Mouse (Mus musculus): Measurements from ENCODE around the gene Zfp651. TPM values are rescaled to one million over a fixed set of nuclear protein-coding genes. Genes with fewer than 3 reads are reported as not detected.

Zfp651 gene
- polyA plus RNA-seq, 1 experiment from 2014 or later, result 12.0 TPM

DNA sequence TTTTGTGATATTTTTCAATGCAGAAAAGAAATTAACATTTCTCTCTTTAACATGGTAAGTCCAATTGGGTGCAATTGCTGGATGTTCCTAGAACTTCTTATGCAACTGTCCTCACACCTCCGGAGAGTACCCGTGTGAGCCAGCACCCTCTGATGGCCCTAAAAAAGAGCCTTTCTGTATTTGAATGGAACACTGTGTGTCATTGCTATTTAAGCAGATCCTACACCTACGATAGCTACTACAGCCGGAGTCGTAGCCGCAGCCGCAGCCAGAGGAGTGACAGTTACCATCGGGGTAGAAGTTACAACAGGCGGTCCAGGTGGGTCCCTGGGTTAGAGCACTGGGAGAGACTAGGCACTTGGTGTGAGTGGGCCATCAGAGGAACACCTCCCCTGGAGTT lies 6.4 kb upstream of the Zfp651 start:
- Histone ChIP-seq H3K36me3 (peaks cover 89% of the 10 kb centered on the region), H3K9me3 (no peaks in the 10 kb centered on the region), H3K4me1 (replicated peaks) (peaks cover 5% of the 10 kb centered on the region), H3K27me3 (no peaks in the 10 kb centered on the region), H3K4me3 (replicated peaks) (no peak overlapping the region), H3K27ac (no peak overlapping the region), H3K4me2 (replicated peaks) (no peak overlapping the region), H3K9ac (replicated peaks) (no peak overlapping the region)
- WGBS, result 96% methylated on average over 9 of the region's 9 CpGs
- ATAC-seq, result no peak

DNA sequence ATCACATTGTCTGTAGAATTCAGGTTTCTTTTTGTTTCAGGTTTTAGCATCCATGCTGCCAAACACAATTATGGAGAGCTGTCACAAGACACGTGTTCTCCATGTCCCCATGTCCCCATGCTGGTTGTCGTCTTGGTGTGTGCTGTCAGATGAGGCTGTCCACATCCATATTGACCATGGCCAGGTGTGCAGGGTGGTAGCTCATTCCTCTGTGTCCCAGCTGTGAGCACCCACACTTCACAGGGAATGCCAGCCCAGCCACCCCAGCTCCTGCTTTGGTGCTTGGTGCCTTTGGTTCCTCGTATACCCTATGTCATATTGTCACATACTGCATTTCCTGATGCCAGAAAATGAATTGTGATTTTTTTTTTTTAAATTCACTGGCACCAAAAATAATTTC lies 4.5 kb upstream of the Zfp651 start:
- Histone ChIP-seq H3K36me3 (peaks cover 73% of the 10 kb centered on the region), H3K4me2 (replicated peaks) (no peak overlapping the region), H3K27ac (no peak overlapping the region), H3K27me3 (no peaks in the 10 kb centered on the region), H3K4me3 (replicated peaks) (no peak overlapping the region), H3K9me3 (no peaks in the 10 kb centered on the region), H3K4me1 (replicated peaks) (peaks cover 19% of the 10 kb centered on the region), H3K9ac (replicated peaks) (no peak overlapping the region)
- 89% methylated on average over 3 of the region's 3 CpGs for WGBS
- no peak for ATAC-seq

DNA sequence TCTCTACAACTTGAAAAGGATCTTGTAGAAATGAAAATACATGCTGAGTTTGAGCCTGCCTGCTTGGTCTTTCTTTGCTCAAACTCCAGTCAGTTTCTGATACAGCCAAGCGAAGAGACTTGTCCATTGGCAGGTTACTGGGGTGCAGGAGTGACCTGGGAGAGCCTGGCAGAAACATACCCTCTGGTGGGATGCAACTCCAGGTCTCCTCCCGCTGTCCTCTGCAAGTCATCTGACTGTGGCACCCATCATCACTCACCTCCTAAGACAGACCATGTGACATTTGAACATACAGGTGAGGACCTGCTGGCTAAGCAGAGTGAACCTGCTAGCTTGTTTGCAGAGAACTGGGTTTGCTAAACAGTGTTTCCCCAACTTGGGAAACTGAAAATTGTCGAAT lies 2.3 kb upstream of the Zfp651 start:
- WGBS, result 91% methylated on average over 3 of the region's 3 CpGs
- no peak for ATAC-seq
- peaks cover 52% of the 10 kb centered on the region for H3K36me3 ChIP-seq
- H3K4me2 ChIP-seq (replicated peaks), result no peak overlapping the region
- no peak overlapping the region for H3K9ac ChIP-seq (replicated peaks)
- H3K27ac ChIP-seq, result no peak overlapping the region
- peaks cover 33% of the 10 kb centered on the region for H3K4me1 ChIP-seq (replicated peaks)
- H3K9me3 ChIP-seq, result no peaks in the 10 kb centered on the region
- H3K27me3 ChIP-seq, result no peaks in the 10 kb centered on the region
- H3K4me3 ChIP-seq (replicated peaks), result no peak overlapping the region

DNA sequence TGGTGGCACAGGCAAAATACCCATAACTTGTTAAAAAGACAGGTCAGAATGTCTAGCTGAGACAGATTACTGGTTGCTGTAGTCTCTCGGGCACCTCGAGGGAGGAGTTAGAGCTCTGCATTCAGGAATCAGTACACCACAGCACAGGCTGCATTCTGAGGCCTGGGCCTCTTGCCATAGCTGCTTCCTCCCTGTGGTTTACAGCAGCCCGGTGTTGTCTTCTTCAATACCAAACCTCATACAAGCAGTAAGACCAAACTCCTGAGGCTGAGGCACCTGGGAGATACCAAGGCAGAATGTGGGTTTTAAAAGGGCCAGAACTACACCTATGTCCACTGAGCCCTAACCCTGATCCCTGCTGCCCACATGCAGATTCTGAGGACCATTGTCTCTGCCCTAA lies 1.7 kb upstream of the Zfp651 start:
- 75% methylated on average over 3 of the region's 3 CpGs for WGBS
- no peak overlapping the region for H3K4me2 ChIP-seq (replicated peaks)
- no peaks in the 10 kb centered on the region for H3K9me3 ChIP-seq
- ATAC-seq, result no peak
- no peak overlapping the region for H3K9ac ChIP-seq (replicated peaks)
- peaks cover 37% of the 10 kb centered on the region for H3K4me1 ChIP-seq (replicated peaks)
- H3K27me3 ChIP-seq, result no peaks in the 10 kb centered on the region
- H3K36me3 ChIP-seq, result peaks cover 48% of the 10 kb centered on the region
- no peak overlapping the region for H3K4me3 ChIP-seq (replicated peaks)
- no peak overlapping the region for H3K27ac ChIP-seq

DNA sequence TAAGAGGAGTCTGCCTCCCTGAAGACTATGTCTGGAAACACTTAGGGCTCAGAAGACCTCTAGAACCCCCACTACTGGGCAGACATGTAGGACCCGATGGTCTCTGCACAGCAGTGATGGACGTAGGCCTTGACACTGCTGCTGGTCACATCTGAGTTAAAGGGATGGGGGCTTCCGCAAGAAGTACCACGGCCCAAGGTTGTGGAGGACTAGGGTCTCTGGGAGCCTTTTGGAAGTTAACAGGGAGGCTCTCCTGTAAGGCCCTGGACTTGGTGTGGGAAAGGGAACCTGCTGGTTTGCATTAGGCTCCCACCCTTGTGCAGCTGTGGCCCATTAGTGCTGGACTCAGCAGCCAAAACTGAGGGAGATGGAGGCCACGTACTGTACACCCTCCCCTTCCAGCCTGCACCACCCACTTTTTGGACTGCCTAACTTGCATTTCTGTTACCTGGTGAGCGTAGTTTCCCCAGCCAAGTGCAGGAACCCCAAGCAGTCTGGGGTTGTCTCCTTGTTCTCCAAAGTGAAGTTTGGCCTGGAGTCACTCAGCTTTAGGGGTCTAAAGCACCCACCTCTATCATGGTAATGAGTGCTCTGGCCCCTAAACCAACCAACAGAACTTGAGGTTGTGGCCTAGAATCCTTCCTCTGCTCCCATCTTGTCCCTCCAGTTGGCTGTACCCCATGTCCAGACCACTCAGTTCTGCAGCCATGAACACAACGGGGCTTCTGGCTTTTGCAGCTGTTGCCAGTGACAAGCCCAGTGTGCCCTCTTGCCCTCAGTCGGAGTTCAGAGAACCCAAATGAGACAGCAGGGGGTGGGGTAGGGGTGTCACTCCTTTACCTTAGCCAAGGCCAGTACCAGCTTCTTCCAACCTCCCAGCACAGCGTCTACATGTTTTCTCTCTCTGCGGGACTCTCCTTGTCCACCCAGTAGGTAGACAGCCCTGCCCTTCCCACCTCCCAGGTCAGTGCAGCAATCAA lies 1.0 kb upstream of the Zfp651 start:
- H3K9me3 ChIP-seq, result no peaks in the 10 kb centered on the region
- no peak for ATAC-seq
- peak overlapping the region; percentile 80 for H3K4me3 ChIP-seq (replicated peaks)
- H3K9ac ChIP-seq (replicated peaks), result peak overlapping the region; percentile 93
- 57% methylated on average over 10 of the region's 10 CpGs for WGBS
- H3K27ac ChIP-seq, result peak overlapping the region; percentile 81
- H3K27me3 ChIP-seq, result no peaks in the 10 kb centered on the region
- H3K4me1 ChIP-seq (replicated peaks), result peaks cover 37% of the 10 kb centered on the region
- peak overlapping the region; percentile 96 for H3K4me2 ChIP-seq (replicated peaks)
- peaks cover 50% of the 10 kb centered on the region for H3K36me3 ChIP-seq

DNA sequence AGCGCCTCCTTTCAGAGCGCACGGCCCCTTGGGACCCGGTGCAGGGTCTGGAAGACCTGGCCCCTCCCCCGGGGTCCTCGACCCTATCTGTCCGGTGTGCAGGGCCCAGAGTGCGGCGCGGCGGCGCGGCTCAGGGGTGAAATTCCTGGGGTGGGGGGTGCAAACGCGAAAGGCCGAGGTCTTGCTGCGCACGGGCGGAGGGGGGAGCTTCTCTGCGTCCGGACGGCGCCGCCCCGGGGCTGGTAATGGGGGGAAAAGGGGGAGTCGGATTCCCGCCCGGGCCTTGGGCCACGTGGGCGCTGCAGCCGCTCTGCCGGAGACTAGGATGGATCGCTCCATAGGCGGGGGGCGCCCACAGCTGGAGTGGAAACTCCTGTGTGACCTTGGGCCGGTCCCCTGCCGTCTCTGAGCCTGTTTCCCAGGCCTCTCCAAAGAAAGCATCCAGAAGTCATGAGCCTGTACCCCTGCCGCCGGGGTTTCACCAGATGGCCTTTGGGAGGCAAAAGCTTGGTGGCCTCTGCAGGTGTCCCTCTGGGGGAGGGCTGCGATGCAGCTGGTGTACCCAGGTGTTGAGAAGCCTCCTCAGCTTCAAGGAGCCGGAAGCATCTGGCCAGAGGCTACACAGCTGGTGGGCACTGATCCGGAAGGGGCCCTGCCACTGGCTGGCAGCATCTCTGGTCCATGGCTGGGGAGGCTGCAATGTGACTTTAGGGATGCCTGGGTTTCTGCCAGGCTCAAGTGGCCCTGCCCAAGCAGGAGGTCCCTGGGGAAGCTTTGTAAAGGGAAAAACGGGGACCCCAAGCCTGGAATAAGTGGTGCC lies 1.4 kb downstream of the Zfp651 start:
- Histone ChIP-seq H3K27me3 (no peaks in the 10 kb centered on the region), H3K9ac (replicated peaks) (peak overlapping the region; percentile 93), H3K4me3 (replicated peaks) (peak overlapping the region; percentile 80), H3K27ac (peak overlapping the region; percentile 81), H3K4me1 (replicated peaks) (peaks cover 37% of the 10 kb centered on the region), H3K4me2 (replicated peaks) (peak overlapping the region; percentile 96), H3K36me3 (peaks cover 51% of the 10 kb centered on the region), H3K9me3 (no peaks in the 10 kb centered on the region)
- ATAC-seq, result peak; percentile 22
- 1% methylated on average over 43 of the region's 43 CpGs for WGBS

DNA sequence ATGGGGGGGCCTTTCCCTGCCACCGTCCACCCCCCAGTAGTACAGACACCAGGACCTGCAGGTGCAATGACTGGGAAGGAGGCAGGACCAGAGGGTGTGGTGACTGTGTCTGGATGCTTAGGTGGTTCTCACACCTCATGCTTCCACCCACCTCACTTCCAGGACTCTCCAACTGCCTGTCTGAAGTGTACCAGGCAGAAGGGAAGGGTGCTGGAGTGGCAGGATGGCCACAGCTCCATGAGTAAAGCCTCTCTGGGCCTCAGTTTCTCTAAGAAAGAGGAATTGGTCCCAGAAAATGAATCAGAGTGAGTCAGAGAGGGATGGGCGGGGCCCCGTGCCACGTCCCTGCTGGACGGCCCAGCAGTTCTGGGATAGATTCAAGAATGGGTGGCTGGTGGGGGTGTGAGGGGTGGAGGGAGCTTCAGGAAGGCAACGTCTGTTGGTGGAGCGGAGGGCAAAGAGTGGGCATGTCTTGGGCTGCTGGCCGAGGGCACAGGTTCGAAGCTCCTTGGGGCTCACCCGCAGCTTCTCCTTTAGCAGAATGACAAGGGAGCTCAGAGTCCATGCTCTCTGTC lies 2.0 kb downstream of the Zfp651 start:
- H3K9me3 ChIP-seq, result no peaks in the 10 kb centered on the region
- H3K4me1 ChIP-seq (replicated peaks), result peaks cover 37% of the 10 kb centered on the region

DNA sequence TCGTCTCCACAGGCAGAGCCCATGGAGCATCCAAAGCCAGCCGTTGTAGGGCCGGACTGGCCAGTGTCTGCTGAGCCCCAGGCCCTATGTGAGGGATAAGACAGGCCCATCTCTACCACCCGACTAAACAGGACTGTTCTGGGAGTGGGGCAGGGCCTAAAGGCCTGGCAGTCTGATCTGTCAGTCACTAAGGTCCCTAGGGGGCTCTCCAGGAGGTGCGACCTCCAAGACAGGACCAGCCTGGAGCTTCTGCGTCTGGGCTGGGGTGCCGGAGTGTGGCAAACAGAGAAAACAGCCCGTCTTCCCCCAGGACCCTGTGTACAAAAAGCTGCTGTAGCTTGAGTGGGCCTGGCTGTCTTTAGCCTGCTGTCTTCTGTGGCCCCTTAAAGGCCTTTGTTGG lies 2.7 kb downstream of the Zfp651 start:
- no peaks in the 10 kb centered on the region for H3K9me3 ChIP-seq
- no peak overlapping the region for H3K4me2 ChIP-seq (replicated peaks)
- H3K27me3 ChIP-seq, result no peaks in the 10 kb centered on the region
- no peak overlapping the region for H3K4me3 ChIP-seq (replicated peaks)
- 53% methylated on average over 8 of the region's 8 CpGs for WGBS
- H3K4me1 ChIP-seq (replicated peaks), result peaks cover 37% of the 10 kb centered on the region
- ATAC-seq, result no peak
- no peak overlapping the region for H3K27ac ChIP-seq
- H3K9ac ChIP-seq (replicated peaks), result peak overlapping the region; percentile 93; the same call in 1 of the 2 replicates
- peaks cover 56% of the 10 kb centered on the region for H3K36me3 ChIP-seq

More for the DNA sequence above, 2.0 kb downstream of the Zfp651 start:
- H3K4me2 ChIP-seq (replicated peaks), result peak overlapping the region; percentile 96
- no peaks in the 10 kb centered on the region for H3K27me3 ChIP-seq
- ATAC-seq, result no peak
- no peak overlapping the region for H3K27ac ChIP-seq
- 65% methylated on average over 10 of the region's 10 CpGs for WGBS
- H3K36me3 ChIP-seq, result peaks cover 54% of the 10 kb centered on the region
- peak overlapping the region; percentile 93 for H3K9ac ChIP-seq (replicated peaks)
- H3K4me3 ChIP-seq (replicated peaks), result peak overlapping the region; percentile 80

DNA sequence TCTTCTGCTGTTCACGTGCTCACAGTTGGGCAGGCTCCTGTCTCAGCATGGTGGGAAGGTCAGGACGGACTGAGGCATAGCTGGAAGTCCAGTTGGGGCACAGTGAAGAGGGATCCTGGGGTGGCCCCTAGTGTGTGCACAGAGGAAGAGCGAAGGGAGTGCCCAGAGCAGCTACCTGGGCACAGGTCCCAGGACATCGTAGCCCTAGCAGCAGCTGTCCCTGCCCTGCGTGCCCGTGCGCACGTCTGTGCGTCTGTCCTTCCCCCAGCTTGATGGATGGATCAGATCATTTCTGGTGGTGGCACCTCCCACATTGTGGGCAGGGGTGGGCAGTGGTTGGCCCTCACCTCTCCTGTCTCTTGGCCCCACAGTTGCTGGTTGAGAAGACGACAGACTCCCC lies 3.1 kb downstream of the Zfp651 start:
- Histone ChIP-seq H3K9ac (replicated peaks) (no peak overlapping the region; the same call in 1 of the 2 replicates), H3K4me2 (replicated peaks) (no peak overlapping the region), H3K36me3 (peaks cover 56% of the 10 kb centered on the region), H3K4me3 (replicated peaks) (no peak overlapping the region), H3K4me1 (replicated peaks) (peaks cover 37% of the 10 kb centered on the region), H3K27me3 (no peaks in the 10 kb centered on the region), H3K27ac (no peak overlapping the region), H3K9me3 (no peaks in the 10 kb centered on the region)
- WGBS, result 89% methylated on average over 10 of the region's 10 CpGs
- ATAC-seq, result no peak

DNA sequence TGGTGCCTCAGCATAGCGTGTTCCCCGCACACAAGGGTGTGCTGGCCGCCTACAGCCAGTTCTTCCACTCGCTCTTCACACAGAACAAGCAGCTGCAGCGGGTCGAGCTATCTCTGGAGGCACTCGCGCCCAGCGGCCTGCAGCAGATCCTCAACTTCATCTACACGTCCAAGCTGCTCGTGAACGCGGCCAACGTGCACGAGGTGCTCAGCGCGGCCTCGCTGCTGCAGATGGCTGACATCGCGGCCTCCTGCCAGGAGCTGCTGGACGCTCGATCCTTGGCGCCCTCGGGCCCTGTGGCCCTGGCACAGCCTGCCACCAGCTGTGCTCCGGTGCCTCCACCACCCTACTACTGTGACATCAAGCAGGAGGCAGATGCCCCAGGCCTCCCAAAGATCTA lies 3.6 kb downstream of the Zfp651 start:
- H3K9me3 ChIP-seq, result no peaks in the 10 kb centered on the region
- H3K4me2 ChIP-seq (replicated peaks), result no peak overlapping the region
- ATAC-seq, result no peak
- H3K27me3 ChIP-seq, result no peaks in the 10 kb centered on the region
- WGBS, result 88% methylated on average over 25 of the region's 25 CpGs
- no peak overlapping the region for H3K27ac ChIP-seq
- peaks cover 32% of the 10 kb centered on the region for H3K4me1 ChIP-seq (replicated peaks)
- no peak overlapping the region for H3K4me3 ChIP-seq (replicated peaks)
- H3K36me3 ChIP-seq, result peaks cover 58% of the 10 kb centered on the region
- no peak overlapping the region for H3K9ac ChIP-seq (replicated peaks)

DNA sequence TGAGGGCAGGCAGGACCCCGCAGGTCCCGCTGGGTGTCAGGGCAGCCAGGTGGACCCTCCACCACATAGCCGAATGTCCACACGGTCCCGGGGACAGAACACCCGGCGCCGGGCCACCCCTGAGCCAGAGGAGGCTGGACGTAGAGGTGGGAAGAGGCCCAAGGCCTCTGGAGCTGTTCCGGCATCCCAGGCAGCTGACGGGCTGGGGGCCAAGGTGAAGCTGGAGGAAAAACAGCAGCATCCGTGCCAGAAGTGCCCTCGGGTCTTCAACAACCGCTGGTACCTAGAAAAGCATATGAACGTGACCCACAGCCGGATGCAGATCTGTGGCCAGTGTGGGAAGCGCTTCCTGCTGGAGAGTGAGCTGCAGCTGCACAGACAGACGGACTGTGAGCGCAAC lies 4.6 kb downstream of the Zfp651 start:
- Histone ChIP-seq H3K4me3 (replicated peaks) (no peak overlapping the region), H3K36me3 (peaks cover 65% of the 10 kb centered on the region), H3K4me2 (replicated peaks) (no peak overlapping the region), H3K9ac (replicated peaks) (no peak overlapping the region), H3K27ac (no peak overlapping the region), H3K4me1 (replicated peaks) (peaks cover 23% of the 10 kb centered on the region), H3K9me3 (no peaks in the 10 kb centered on the region), H3K27me3 (no peaks in the 10 kb centered on the region)
- WGBS, result 90% methylated on average over 19 of the region's 19 CpGs
- ATAC-seq, result no peak

All from midbrain, embryonic 13.5 days (tissue).